Mouse (Mus musculus): ENCODE data around the gene Golt1a. TPM values are rescaled to one million over a fixed set of nuclear protein-coding genes. Genes with fewer than 3 reads are reported as not detected.

Gene Golt1a
- polyA plus RNA-seq, 1 experiment from 2014 or later: not detected

- H3K9me3 ChIP-seq: no peaks in the 10 kb centered on the region
- peak overlapping the region; percentile 70 for H3K27ac ChIP-seq
- H3K4me2 ChIP-seq (replicated peaks): no peak overlapping the region
- ATAC-seq: peak; percentile 19; the same call in 1 of the 2 replicates
- peak overlapping the region; percentile 28; the same call in 1 of the 2 replicates for H3K9ac ChIP-seq (replicated peaks)
- H3K4me1 ChIP-seq (replicated peaks): peaks cover 32% of the 10 kb centered on the region
- no peak overlapping the region for H3K4me3 ChIP-seq (replicated peaks)
- 74% methylated on average over 15 of the region's 15 CpGs for WGBS
- H3K27me3 ChIP-seq: no peaks in the 10 kb centered on the region
- H3K36me3 ChIP-seq: peaks cover 81% of the 10 kb centered on the region
Observed at GRCm38 (mm10) chr1:133278946-133279631, 30.5 kb upstream of the Golt1a start.

- ATAC-seq: peak; percentile 25; the same call in 1 of the 2 replicates
- no peak overlapping the region for H3K4me3 ChIP-seq (replicated peaks)
- WGBS: 82% methylated on average over 11 of the region's 11 CpGs
- H3K36me3 ChIP-seq: peaks cover 81% of the 10 kb centered on the region
- H3K9ac ChIP-seq (replicated peaks): no peak overlapping the region
- H3K27me3 ChIP-seq: no peaks in the 10 kb centered on the region
- peak overlapping the region; percentile 70 for H3K27ac ChIP-seq
- peaks cover 32% of the 10 kb centered on the region for H3K4me1 ChIP-seq (replicated peaks)
- no peak overlapping the region for H3K4me2 ChIP-seq (replicated peaks)
- H3K9me3 ChIP-seq: no peaks in the 10 kb centered on the region
Observed at GRCm38 (mm10) chr1:133279632-133280093, 29.9 kb upstream of the Golt1a start.

GRCm38 (mm10) chr1:133280537-133280936, 29.1 kb upstream of the Golt1a start:
- WGBS: 94% methylated on average over 2 of the region's 2 CpGs
- Histone ChIP-seq H3K36me3 (peaks cover 81% of the 10 kb centered on the region), H3K27ac (no peak overlapping the region), H3K9ac (replicated peaks) (no peak overlapping the region), H3K9me3 (no peaks in the 10 kb centered on the region), H3K4me2 (replicated peaks) (no peak overlapping the region), H3K27me3 (no peaks in the 10 kb centered on the region), H3K4me3 (replicated peaks) (no peak overlapping the region), H3K4me1 (replicated peaks) (peaks cover 32% of the 10 kb centered on the region)
- ATAC-seq: no peak

- no peak overlapping the region for H3K4me2 ChIP-seq (replicated peaks)
- H3K36me3 ChIP-seq: peaks cover 91% of the 10 kb centered on the region
- 87% methylated on average over 7 of the region's 7 CpGs for WGBS
- H3K27me3 ChIP-seq: no peaks in the 10 kb centered on the region
- H3K4me3 ChIP-seq (replicated peaks): no peak overlapping the region
- ATAC-seq: no peak
- no peaks in the 10 kb centered on the region for H3K4me1 ChIP-seq (replicated peaks)
- H3K9me3 ChIP-seq: no peaks in the 10 kb centered on the region
- H3K9ac ChIP-seq (replicated peaks): no peak overlapping the region
- H3K27ac ChIP-seq: no peak overlapping the region
Observed at GRCm38 (mm10) chr1:133285907-133286306, 23.7 kb upstream of the Golt1a start.

GRCm38 (mm10) chr1:133287051-133287450, 22.5 kb upstream of the Golt1a start:
- H3K4me1 ChIP-seq (replicated peaks): no peaks in the 10 kb centered on the region
- H3K4me2 ChIP-seq (replicated peaks): no peak overlapping the region
- no peaks in the 10 kb centered on the region for H3K27me3 ChIP-seq
- peaks cover 86% of the 10 kb centered on the region for H3K36me3 ChIP-seq
- ATAC-seq: no peak
- WGBS: 93% methylated on average over 4 of the region's 4 CpGs
- H3K9me3 ChIP-seq: no peaks in the 10 kb centered on the region
- no peak overlapping the region for H3K4me3 ChIP-seq (replicated peaks)
- H3K9ac ChIP-seq (replicated peaks): no peak overlapping the region
- H3K27ac ChIP-seq: no peak overlapping the region

GRCm38 (mm10) chr1:133287880-133288279, 21.7 kb upstream of the Golt1a start:
- Histone ChIP-seq H3K9me3 (no peaks in the 10 kb centered on the region), H3K9ac (replicated peaks) (no peak overlapping the region), H3K27me3 (no peaks in the 10 kb centered on the region), H3K4me3 (replicated peaks) (no peak overlapping the region), H3K4me2 (replicated peaks) (no peak overlapping the region), H3K36me3 (peaks cover 86% of the 10 kb centered on the region), H3K27ac (no peak overlapping the region), H3K4me1 (replicated peaks) (no peaks in the 10 kb centered on the region)
- ATAC-seq: no peak
- WGBS: 96% methylated on average over 12 of the region's 12 CpGs

- Histone ChIP-seq H3K36me3 (peaks cover 84% of the 10 kb centered on the region), H3K4me2 (replicated peaks) (no peak overlapping the region), H3K27me3 (no peaks in the 10 kb centered on the region), H3K9me3 (no peaks in the 10 kb centered on the region), H3K9ac (replicated peaks) (no peak overlapping the region), H3K4me1 (replicated peaks) (peaks cover 13% of the 10 kb centered on the region), H3K27ac (no peak overlapping the region), H3K4me3 (replicated peaks) (no peak overlapping the region)
- WGBS: 94% methylated on average over 6 of the region's 6 CpGs
- ATAC-seq: no peak
Observed at GRCm38 (mm10) chr1:133291888-133292287, 17.7 kb upstream of the Golt1a start.

- no peak for ATAC-seq
- Histone ChIP-seq H3K27me3 (no peaks in the 10 kb centered on the region), H3K27ac (no peak overlapping the region), H3K4me1 (replicated peaks) (peaks cover 13% of the 10 kb centered on the region), H3K36me3 (peaks cover 84% of the 10 kb centered on the region), H3K4me3 (replicated peaks) (no peak overlapping the region), H3K9ac (replicated peaks) (no peak overlapping the region), H3K4me2 (replicated peaks) (no peak overlapping the region), H3K9me3 (no peaks in the 10 kb centered on the region)
Observed at GRCm38 (mm10) chr1:133292608-133293007, 17.0 kb upstream of the Golt1a start.

- Histone ChIP-seq H3K27me3 (no peaks in the 10 kb centered on the region), H3K4me2 (replicated peaks) (no peak overlapping the region), H3K9ac (replicated peaks) (no peak overlapping the region), H3K4me1 (replicated peaks) (peaks cover 22% of the 10 kb centered on the region), H3K36me3 (peaks cover 79% of the 10 kb centered on the region), H3K27ac (no peak overlapping the region), H3K4me3 (replicated peaks) (no peak overlapping the region), H3K9me3 (no peaks in the 10 kb centered on the region)
- WGBS: 93% methylated on average over 9 of the region's 9 CpGs
- ATAC-seq: no peak
Observed at GRCm38 (mm10) chr1:133296376-133296775, 13.2 kb upstream of the Golt1a start.

- H3K9me3 ChIP-seq: no peaks in the 10 kb centered on the region
- H3K27me3 ChIP-seq: no peaks in the 10 kb centered on the region
- H3K9ac ChIP-seq (replicated peaks): no peak overlapping the region
- WGBS: 50% methylated on average over 14 of the region's 14 CpGs
- H3K4me3 ChIP-seq (replicated peaks): no peak overlapping the region
- ATAC-seq: no peak
- no peak overlapping the region for H3K4me2 ChIP-seq (replicated peaks)
- peaks cover 69% of the 10 kb centered on the region for H3K36me3 ChIP-seq
- 0 out of 2 replicates have a peak overlapping the region, but pooled peaks have one; percentile 22 for H3K27ac ChIP-seq
- peaks cover 31% of the 10 kb centered on the region for H3K4me1 ChIP-seq (replicated peaks)
Observed at GRCm38 (mm10) chr1:133298816-133299215, 10.8 kb upstream of the Golt1a start.

- Histone ChIP-seq H3K4me2 (replicated peaks) (no peak overlapping the region), H3K36me3 (peaks cover 39% of the 10 kb centered on the region), H3K27ac (peak overlapping the region; percentile 21), H3K4me3 (replicated peaks) (no peak overlapping the region), H3K4me1 (replicated peaks) (peaks cover 27% of the 10 kb centered on the region), H3K9me3 (no peaks in the 10 kb centered on the region), H3K9ac (replicated peaks) (no peak overlapping the region), H3K27me3 (no peaks in the 10 kb centered on the region)
- no peak for ATAC-seq
- 38% methylated on average over 3 of the region's 3 CpGs for WGBS
Observed at GRCm38 (mm10) chr1:133302540-133302939, 7.1 kb upstream of the Golt1a start.

GRCm38 (mm10) chr1:133306842-133307241, 2.8 kb upstream of the Golt1a start:
- no peaks in the 10 kb centered on the region for H3K9me3 ChIP-seq
- peaks cover 10% of the 10 kb centered on the region; the same call in 1 of the 2 replicates for H3K36me3 ChIP-seq
- H3K4me1 ChIP-seq (replicated peaks): peaks cover 24% of the 10 kb centered on the region
- no peak overlapping the region for H3K4me2 ChIP-seq (replicated peaks)
- no peaks in the 10 kb centered on the region for H3K27me3 ChIP-seq
- under 1% methylated on average over 4 of the region's 4 CpGs for WGBS
- no peak overlapping the region for H3K9ac ChIP-seq (replicated peaks)
- H3K4me3 ChIP-seq (replicated peaks): no peak overlapping the region
- H3K27ac ChIP-seq: no peak overlapping the region
- peak; percentile 65 for ATAC-seq
